ENCODE assay signal across 8 mouse cellular contexts in the genomic region with DNA sequence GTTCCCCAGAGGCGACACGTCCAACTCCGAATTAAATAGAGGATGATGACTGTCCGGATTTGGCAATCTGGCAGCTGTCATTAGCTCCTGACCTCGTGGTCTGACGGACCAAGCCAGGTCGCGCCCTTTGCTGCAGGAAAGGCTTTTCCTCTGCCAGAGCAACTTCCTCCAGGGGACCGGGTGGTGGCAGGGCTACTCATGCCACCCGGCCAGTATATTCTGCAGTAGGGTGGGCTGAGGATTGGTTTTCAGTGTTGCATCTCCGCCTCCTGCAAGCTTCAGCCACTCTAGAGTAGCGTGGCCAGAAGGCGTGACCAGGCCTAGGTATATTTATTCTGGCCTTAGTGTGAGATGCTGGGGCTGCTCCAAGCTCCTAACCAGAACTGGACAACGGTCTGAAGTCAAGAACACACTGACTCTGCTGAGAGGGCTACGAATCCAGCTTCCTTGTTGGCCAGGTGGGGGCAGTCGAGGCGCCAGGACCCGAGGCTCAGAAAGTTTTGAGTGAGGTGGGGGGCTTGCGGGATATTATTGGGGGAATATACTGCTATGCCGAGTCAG. TPM values are rescaled to one million over a fixed set of nuclear protein-coding genes. Genes with fewer than 3 reads are reported as not detected.
A peak's percentile ranks its signal among the peaks of the same experiment; 100 is the strongest.
DNase-seq lines count a peak whose midpoint lies in the region; ATAC-seq lines count a peak whose summit lies in the region.

No protein-coding gene starts in this region.

- no peaks in the 10 kb centered on the region for H3K9me3 ChIP-seq in lung, embryonic 16.5 days (ENCODE audit: control insufficient read depth, low read length)

- no peaks in the 10 kb centered on the region for H3K36me3 ChIP-seq in lung, embryonic 16.5 days (ENCODE audit: control insufficient read depth, insufficient read depth, low read length)

- H3K4me2 ChIP-seq in lung, embryonic 16.5 days (ENCODE audit: low read depth, low read length): peak overlapping the region; percentile 66

- H3K4me1 ChIP-seq in lung, embryonic 16.5 days (replicated peaks; ENCODE audit: control insufficient read depth, insufficient read depth, low read length): peaks cover 27% of the 10 kb centered on the region

- 0 out of 2 replicates have a peak overlapping the region, but pooled peaks have one; percentile 37 for H3K9ac ChIP-seq in lung, embryonic 16.5 days (ENCODE audit: low read length)

- H3K27ac ChIP-seq in lung, embryonic 16.5 days (ENCODE audit: low read length): no peak overlapping the region

- no peaks in the 10 kb centered on the region for H3K27me3 ChIP-seq in lung, embryonic 16.5 days (ENCODE audit: control insufficient read depth, insufficient read depth, low read depth, low read length)

- peak; percentile 54 for DNase-seq in right cerebral cortex, postnatal 4 days
- DNase-seq in right cerebral cortex, postnatal 36 days (ENCODE audit: low spot score in 2 of 2): no peak
- peak; percentile 45 to 47 for DNase-seq in cerebellum, postnatal 36 days
- peak; percentile 72 to 80 for DNase-seq in heart, adult 18-20 months
- DNase-seq in kidney, adult 18-20 months: peak; percentile 58
- DNase-seq in urinary bladder, postnatal 14 days (ENCODE audit: low spot score): no peak

- H3K4me3 ChIP-seq in lung, embryonic 16.5 days (ENCODE audit: low read length): peak overlapping the region; percentile 84

- ATAC-seq in lung, embryonic 16.5 days (ENCODE audit: low read depth): peak; percentile 1
- peak; percentile 21; the same call in 1 of the 2 replicates for ATAC-seq in neutrophil, adult 5-6 weeks (ENCODE audit: extremely low read depth, insufficient number of reproducible peaks, low FRiP score, poor library complexity, severe bottlenecking)

- 26% methylated on average over 20 of the region's 20 CpGs for WGBS in lung, embryonic 16.5 days

RNA-seq across cellular contexts. Expression of a gene that starts 0.9 kb away (rescaled TPM):
- total RNA-seq in heart, adult 18-20 months (2021): 10 to 100 TPM; 11.0 to 11.3 TPM
- polyA plus RNA-seq in lung, embryonic 16.5 days (2015; fragmentation: Nextera tagmentation; extraction: Ambion mirVana): 29.7 and 31.8 TPM in 2 replicates
- 12.0 and 14.1 TPM in 2 replicates for total RNA-seq in neutrophil, adult 5-6 weeks (2017)

Comparison
In these comparisons a context has a peak if more than half of its experiments do, and no peak if none do; other contexts are left out.
1. DNase-seq: peak in right cerebral cortex, postnatal 4 days (single experiment), cerebellum, postnatal 36 days (2 of 2), heart, adult 18-20 months (2 of 2) and kidney, adult 18-20 months (single experiment); none in right cerebral cortex, postnatal 36 days (0 of 2) and urinary bladder, postnatal 14 days (single experiment).